Mouse (Mus musculus) right cerebral cortex, adult 2 months (tissue): ENCODE measurements at regions not wholly inside any gene's neighbourhood (a gene's known extent, or its start where the extent isn't known, plus 50 kb on each side); places are given as distances from the start of the nearest gene placed in this dataset.
"Not testable (repeated sequence)": the region's sequence is repeated elsewhere in the genome, so short reads cannot be mapped to it uniquely, and the experiment has no call there.

Experiments used
- DNase-seq, 2 experiments: peaks; one replicate each; pipeline ENCODE4 v3.0.0; 2021 to 2022; ENCODE audit warnings: low spot score in 2 of 2

GRCm38 (mm10) chr13:74969244-74969643 lies 120.4 kb upstream of the Pcsk1 start:
- no peak for DNase-seq

- no peak for DNase-seq
Measured at GRCm38 (mm10) chr13:74955876-74956275, 133.8 kb upstream of the Pcsk1 start.

GRCm38 (mm10) chr13:74913655-74914054 lies 105.0 kb upstream of the Cast start:
- DNase-seq: not testable (repeated sequence)

GRCm38 (mm10) chr13:74903213-74904055 lies 94.8 kb upstream of the Cast start:
- peak; percentile 14 to 18 for DNase-seq

- DNase-seq: no peak
Measured at GRCm38 (mm10) chr13:74889859-74890469, 81.4 kb upstream of the Cast start.

- no peak for DNase-seq
Measured at GRCm38 (mm10) chr13:74867720-74868119, 59.1 kb upstream of the Cast start.

- DNase-seq: peak in 1 of 2 experiments; percentile 3
Measured at GRCm38 (mm10) chr13:74864000-74864399, 55.4 kb upstream of the Cast start.

DNA sequence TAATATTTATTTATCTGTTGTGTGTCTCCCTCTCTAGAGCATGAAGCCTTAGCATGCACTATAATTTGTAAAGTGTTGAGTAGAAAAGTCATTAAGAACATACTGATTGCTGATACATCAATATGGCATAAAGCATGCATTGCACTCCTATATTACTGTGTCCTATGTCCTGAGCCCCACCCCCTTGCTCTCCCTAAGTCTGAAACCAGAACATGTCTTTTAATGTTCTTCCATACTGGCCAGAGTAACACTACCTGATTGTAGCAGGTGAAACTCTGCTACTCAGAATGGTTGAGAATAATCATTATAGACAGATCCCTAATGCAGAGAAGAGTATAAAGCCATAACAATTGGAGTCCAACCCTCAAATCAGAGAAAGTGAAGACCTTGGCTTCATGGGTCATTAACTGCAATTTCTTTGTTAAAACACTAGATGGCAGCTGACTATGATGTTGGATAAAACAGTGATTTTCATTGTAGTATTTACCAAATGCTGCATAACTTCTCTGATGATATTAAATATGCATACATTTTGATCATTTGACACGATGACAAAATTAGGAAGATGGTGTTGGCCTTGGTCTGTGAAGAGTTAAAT lies 52.9 kb upstream of the Cast start:
- no peak for DNase-seq
